Mouse (Mus musculus) kidney, postnatal 0 days (tissue): ENCODE measurements around the gene Slc7a7. TPM values are rescaled to one million over a fixed set of nuclear protein-coding genes. Genes with fewer than 3 reads are reported as not detected.

Experiments
- ATAC-seq: fragments of 200-750 bp; cut with Nextera tagmentation; replicated peaks from 2 replicates; pipeline ENCODE4 v1.8.0; 2017; ENCODE audit warnings: low read depth, moderate number of reproducible peaks, moderate TSS enrichment, moderate library complexity; ENCODE audit not compliant: low FRiP score
- DNase-seq: peaks from one replicate; pipeline ENCODE4 v3.0.0-alpha.2; 2016; ENCODE audit warnings: low spot score
- H3K27ac ChIP-seq: fragments of 300-500 bp; sonication (generic); 2 replicates; pipeline ENCODE4 v1.5.1; 2014; ENCODE audit warnings: mild to moderate bottlenecking
- H3K27me3 ChIP-seq: fragments of 300-500 bp; sonication (generic); 2 replicates; pipeline ENCODE4 v1.6.1; 2014; ENCODE audit warnings: low read length, mixed read lengths; ENCODE audit not compliant: insufficient read depth
- H3K36me3 ChIP-seq: fragments of 300-500 bp; sonication (generic); 2 replicates; pipeline ENCODE4 v1.6.1; 2014; ENCODE audit warnings: low read length, mixed read lengths; ENCODE audit not compliant: insufficient read depth
- H3K4me1 ChIP-seq: fragments of 300-500 bp; sonication (generic); replicated peaks from 2 replicates; pipeline ENCODE4 v1.6.1; 2014; ENCODE audit warnings: antibody characterized with exemption, low read length, mixed read lengths; ENCODE audit not compliant: insufficient read depth
- H3K4me2 ChIP-seq: fragments of 300-500 bp; sonication (generic); 2 replicates; pipeline ENCODE4 v1.6.1; 2014; ENCODE audit warnings: mild to moderate bottlenecking, low read length, moderate library complexity, mixed read lengths
- H3K4me3 ChIP-seq: fragments of 300-500 bp; sonication (generic); replicated peaks from 2 replicates; pipeline ENCODE4 v1.5.1; 2014; ENCODE audit warnings: low read depth, low read length
- H3K9ac ChIP-seq: fragments of 300-500 bp; sonication (generic); 2 replicates; pipeline ENCODE4 v1.6.1; 2014; ENCODE audit warnings: low read depth, low read length
- H3K9me3 ChIP-seq: fragments of 300-500 bp; sonication (generic); replicated peaks from 2 replicates; pipeline ENCODE4 v1.6.1; 2016; ENCODE audit warnings: low read length, inconsistent platforms, mixed read lengths
- CTCF ChIP-seq: IDR thresholded peaks from 2 replicates; pipeline ENCODE4 v1.5.1; 2016; ENCODE audit warnings: antibody characterized with exemption, low read depth, mild to moderate bottlenecking, moderate library complexity
- WGBS: fragments of 180-500 bp; shearing (Covaris S2); extraction: QIAGEN DNeasy Blood & Tissue Kit; methylation state at CpG from one replicate; pipeline ENCODE4 v1.1.7; 2014; 5-methylcytosine and 5-hydroxymethylcytosine counted together
- polyA plus RNA-seq: library from polyadenylated mRNA; unstranded; fragments of >200 nt; fragmentation: Nextera tagmentation; extraction: Ambion mirVana; gene quantifications from 2 replicates; pipeline ENCODE4 v1.2.1, GENCODE M21; 2015

Slc7a7 gene
- polyA plus RNA-seq, 1 experiment from 2014 or later = 27.8 TPM

- Histone ChIP-seq H3K4me1 (no peaks in the 10 kb centered on the region), H3K27ac (no peak overlapping the region), H3K4me3 (no peak overlapping the region), H3K9ac (no peak overlapping the region), H3K4me2 (no peak overlapping the region), H3K9me3 (no peaks in the 10 kb centered on the region), H3K36me3 (no peaks in the 10 kb centered on the region), H3K27me3 (no peaks in the 10 kb centered on the region)
- DNase-seq = no peak
- WGBS = 54% methylated on average over 18 of the region's 18 CpGs
- TF ChIP-seq CTCF = no peak
- ATAC-seq = no peak
Observed at GRCm38 (mm10) chr14:54321556-54322376, 95.8 kb downstream of the Slc7a7 start.

Other genes with a start within 250 kb of the Slc7a7 start
- gene Dad1, start 163.7 kb downstream of the Slc7a7 start, polyA plus RNA-seq = 544 and 545 TPM in 2 replicates
- gene Abhd4, start 163.6 kb downstream of the Slc7a7 start, polyA plus RNA-seq = 80.9 and 84.4 TPM in 2 replicates
- gene Olfr49, start 132.8 kb downstream of the Slc7a7 start, polyA plus RNA-seq = 0.03 TPM in 1 of 2 replicates, not detected in the other
- 57.6 and 66.5 TPM in 2 replicates for gene Oxa1l, start 56.9 kb downstream of the Slc7a7 start, polyA plus RNA-seq
- 357 and 408 TPM in 2 replicates for gene Mrpl52, start 9.1 kb upstream of the Slc7a7 start, polyA plus RNA-seq
- 107 and 114 TPM in 2 replicates for gene Mmp14, start 13.8 kb upstream of the Slc7a7 start, polyA plus RNA-seq
- 76.5 and 78.4 TPM in 2 replicates for gene Lrp10, start 46.4 kb upstream of the Slc7a7 start, polyA plus RNA-seq
- 4.3 and 4.4 TPM in 2 replicates for gene Rem2, start 58.3 kb upstream of the Slc7a7 start, polyA plus RNA-seq
- gene Prmt5, start 99.7 kb upstream of the Slc7a7 start, polyA plus RNA-seq = 52.2 and 60.1 TPM in 2 replicates
- gene Haus4, start 136.8 kb upstream of the Slc7a7 start, polyA plus RNA-seq = 41.6 and 46.4 TPM in 2 replicates
- gene Ajuba, start 159.8 kb upstream of the Slc7a7 start, polyA plus RNA-seq = 34.6 and 40.9 TPM in 2 replicates
- gene 4931414P19Rik, start 188.2 kb upstream of the Slc7a7 start, polyA plus RNA-seq = 6.4 TPM in 2 replicates
- gene Psmb5, start 200.2 kb upstream of the Slc7a7 start, polyA plus RNA-seq = 370 and 387 TPM in 2 replicates
- 0.13 TPM in 1 of 2 replicates, not detected in the other for gene Psmb11, start 203.7 kb upstream of the Slc7a7 start, polyA plus RNA-seq
- gene Gm17606, start 223.2 kb upstream of the Slc7a7 start, polyA plus RNA-seq = not detected in 2 replicates
- 1.4 and 1.6 TPM in 2 replicates for gene Cdh24, start 223.6 kb upstream of the Slc7a7 start, polyA plus RNA-seq